Mouse (Mus musculus) intestine, embryonic 15.5 days (tissue): ENCODE measurements around the gene Derl3. TPM values are rescaled to one million over a fixed set of nuclear protein-coding genes. Genes with fewer than 3 reads are reported as not detected.

Experiments used
- ATAC-seq: fragments of 200-750 bp; cut with Nextera tagmentation; 2 replicates; pipeline ENCODE4 v1.8.0; 2017; ENCODE audit warnings: moderate TSS enrichment, moderate library complexity
- H3K27ac ChIP-seq: fragments of 300-500 bp; sonication (generic); 2 replicates; pipeline ENCODE4 v1.5.1; 2015; ENCODE audit warnings: mild to moderate bottlenecking, inconsistent platforms
- H3K27me3 ChIP-seq: fragments of 300-500 bp; sonication (generic); replicated peaks from 2 replicates; pipeline ENCODE4 v1.6.1; 2015; ENCODE audit warnings: inconsistent platforms
- H3K36me3 ChIP-seq: fragments of 300-500 bp; sonication (generic); 2 replicates; pipeline ENCODE4 v1.6.1; 2015; ENCODE audit warnings: inconsistent platforms
- H3K4me1 ChIP-seq: fragments of 300-500 bp; sonication (generic); replicated peaks from 2 replicates; pipeline ENCODE4 v1.6.1; 2015; ENCODE audit warnings: inconsistent platforms
- H3K4me2 ChIP-seq: fragments of 300-500 bp; sonication (generic); replicated peaks from 2 replicates; pipeline ENCODE4 v1.6.1; 2015; ENCODE audit warnings: mild to moderate bottlenecking, inconsistent platforms
- H3K4me3 ChIP-seq: fragments of 300-500 bp; sonication (generic); replicated peaks from 2 replicates; pipeline ENCODE4 v1.5.1; 2015; ENCODE audit warnings: inconsistent platforms
- H3K9ac ChIP-seq: fragments of 300-500 bp; sonication (generic); 2 replicates; pipeline ENCODE4 v1.6.1; 2015; ENCODE audit warnings: inconsistent platforms
- H3K9me3 ChIP-seq: fragments of 300-500 bp; sonication (generic); 2 replicates; pipeline ENCODE4 v1.6.1; 2016; ENCODE audit warnings: inconsistent platforms
- WGBS: fragments of 180-500 bp; shearing (Covaris S2); methylation state at CpG from one replicate; pipeline ENCODE4 v1.1.7; 2015; 5-methylcytosine and 5-hydroxymethylcytosine counted together
- polyA plus RNA-seq: library from polyadenylated mRNA; unstranded; fragments of >200 nt; fragmentation: Nextera tagmentation; extraction: Ambion mirVana; gene quantifications from 2 replicates; pipeline ENCODE4 v1.2.1, GENCODE M21; 2015

Gene Derl3
- polyA plus RNA-seq, 1 experiment from 2014 or later: 4.4 TPM

DNA sequence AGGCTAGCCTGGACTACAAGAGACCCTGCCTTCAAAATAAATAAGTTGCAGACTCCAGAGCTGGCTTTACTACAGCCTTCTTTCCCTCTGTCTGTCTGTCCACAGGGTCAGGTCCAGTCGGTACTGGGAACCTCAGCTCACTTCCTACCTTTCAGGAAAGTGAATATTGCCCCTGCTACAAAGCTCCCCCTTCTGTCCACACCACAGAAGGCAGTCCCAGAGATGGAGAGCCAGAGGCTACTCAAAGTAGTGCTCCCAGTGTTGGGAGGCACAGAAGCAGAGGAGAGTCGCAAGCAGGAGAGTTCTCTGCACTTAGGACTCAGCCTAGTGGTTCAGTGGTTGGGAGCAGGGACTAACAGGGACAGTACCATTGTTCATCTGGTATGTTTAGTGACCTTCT lies 31.1 kb downstream of the Derl3 start:
- H3K4me1 ChIP-seq: peaks cover 2% of the 10 kb centered on the region
- 64% methylated on average over 2 of the region's 2 CpGs for WGBS

DNA sequence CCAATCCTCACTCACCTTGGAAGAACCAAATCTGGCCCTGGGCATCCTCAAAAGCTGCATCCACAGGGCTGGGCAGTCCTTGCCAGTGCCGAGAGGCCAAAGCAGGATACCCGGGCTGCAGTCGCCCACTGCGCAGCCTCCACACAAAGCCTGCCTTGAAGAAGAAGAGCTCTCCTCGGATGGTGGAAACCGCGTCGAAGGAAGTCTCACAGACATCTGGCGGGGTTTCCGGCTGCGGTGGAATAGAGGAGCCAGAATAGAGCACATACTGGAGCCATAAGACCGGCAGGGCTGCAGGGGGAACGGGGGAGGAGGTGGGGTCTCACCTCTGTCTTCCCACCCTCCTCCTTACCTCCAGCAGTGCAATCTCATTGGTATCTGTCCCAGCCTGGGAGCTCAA lies 33.2 kb downstream of the Derl3 start:
- WGBS: 79% methylated on average over 13 of the region's 13 CpGs
- Histone ChIP-seq H3K9ac (no peak overlapping the region), H3K9me3 (no peaks in the 10 kb centered on the region)

More for the DNA sequence above, 31.1 kb downstream of the Derl3 start:
- Histone ChIP-seq H3K4me3 (no peak overlapping the region), H3K27me3 (no peaks in the 10 kb centered on the region), H3K9me3 (no peaks in the 10 kb centered on the region), H3K4me2 (no peak overlapping the region), H3K36me3 (no peaks in the 10 kb centered on the region), H3K27ac (no peak overlapping the region), H3K9ac (no peak overlapping the region)
- ATAC-seq: no peak

DNA sequence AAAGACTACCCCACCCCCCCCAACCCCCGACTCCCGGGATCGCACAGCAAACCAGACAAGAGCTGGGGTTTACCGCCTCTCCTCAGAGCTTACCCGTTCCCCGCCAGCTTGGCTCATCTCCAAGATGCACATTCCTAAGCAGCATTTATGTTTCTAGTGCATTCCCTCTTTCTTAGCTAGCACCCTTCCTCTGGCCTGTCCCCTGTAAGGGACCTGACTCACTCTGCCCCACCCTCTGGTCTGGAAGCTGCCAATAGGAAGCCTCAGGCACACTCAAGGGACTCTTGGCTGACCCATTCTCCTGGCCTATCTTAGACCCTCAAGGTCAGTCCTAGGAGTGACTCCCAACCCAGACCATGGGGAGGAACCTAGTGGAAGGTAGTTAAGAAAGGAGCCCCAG lies 37.1 kb downstream of the Derl3 start:
- H3K9ac ChIP-seq: no peak overlapping the region
- H3K27me3 ChIP-seq: 0 out of 2 replicates have a peak, but pooled peaks cover 4% of the 10 kb centered on the region
- 13% methylated on average over 6 of the region's 6 CpGs for WGBS
- H3K4me2 ChIP-seq: peak overlapping the region; percentile 97; the same call in 1 of the 2 replicates
- H3K36me3 ChIP-seq: no peaks in the 10 kb centered on the region
- peaks cover 22% of the 10 kb centered on the region for H3K4me1 ChIP-seq
- no peak for ATAC-seq
- no peak overlapping the region for H3K4me3 ChIP-seq
- H3K27ac ChIP-seq: no peak overlapping the region
- H3K9me3 ChIP-seq: no peaks in the 10 kb centered on the region

More for the DNA sequence above, 33.2 kb downstream of the Derl3 start:
- Histone ChIP-seq H3K4me3 (no peak overlapping the region), H3K27ac (no peak overlapping the region), H3K4me2 (no peak overlapping the region), H3K4me1 (peaks cover 13% of the 10 kb centered on the region; the same call in 1 of the 2 replicates), H3K36me3 (no peaks in the 10 kb centered on the region), H3K27me3 (no peaks in the 10 kb centered on the region)
- no peak for ATAC-seq

DNA sequence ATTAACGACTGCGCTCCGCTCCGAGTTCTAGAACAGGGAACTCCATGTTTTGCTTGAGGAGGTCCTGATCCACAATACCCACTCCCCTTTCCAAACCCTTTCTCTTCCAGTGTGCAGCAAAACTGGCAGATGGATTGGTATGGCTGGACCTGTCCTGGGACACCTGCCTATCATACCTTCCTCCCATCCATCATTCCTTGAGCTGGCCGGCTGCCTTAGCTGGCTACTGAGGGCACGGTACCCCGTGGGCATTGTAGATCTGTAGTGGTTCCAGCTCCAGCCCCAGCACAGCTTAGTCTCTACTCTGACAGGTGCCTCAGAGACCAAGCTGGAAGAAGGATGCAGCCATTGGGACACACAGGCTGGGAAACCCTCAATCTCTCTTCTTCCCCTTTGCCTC lies 38.1 kb downstream of the Derl3 start:
- Histone ChIP-seq H3K4me3 (peak overlapping the region; percentile 60; the same call in 1 of the 2 replicates), H3K27ac (no peak overlapping the region), H3K4me2 (peak overlapping the region; percentile 97), H3K9ac (peak overlapping the region; percentile 8; the same call in 1 of the 2 replicates), H3K27me3 (0 out of 2 replicates have a peak, but pooled peaks cover 9% of the 10 kb centered on the region), H3K4me1 (peaks cover 30% of the 10 kb centered on the region), H3K9me3 (no peaks in the 10 kb centered on the region), H3K36me3 (no peaks in the 10 kb centered on the region)
- ATAC-seq: no peak
- 20% methylated on average over 7 of the region's 7 CpGs for WGBS

DNA sequence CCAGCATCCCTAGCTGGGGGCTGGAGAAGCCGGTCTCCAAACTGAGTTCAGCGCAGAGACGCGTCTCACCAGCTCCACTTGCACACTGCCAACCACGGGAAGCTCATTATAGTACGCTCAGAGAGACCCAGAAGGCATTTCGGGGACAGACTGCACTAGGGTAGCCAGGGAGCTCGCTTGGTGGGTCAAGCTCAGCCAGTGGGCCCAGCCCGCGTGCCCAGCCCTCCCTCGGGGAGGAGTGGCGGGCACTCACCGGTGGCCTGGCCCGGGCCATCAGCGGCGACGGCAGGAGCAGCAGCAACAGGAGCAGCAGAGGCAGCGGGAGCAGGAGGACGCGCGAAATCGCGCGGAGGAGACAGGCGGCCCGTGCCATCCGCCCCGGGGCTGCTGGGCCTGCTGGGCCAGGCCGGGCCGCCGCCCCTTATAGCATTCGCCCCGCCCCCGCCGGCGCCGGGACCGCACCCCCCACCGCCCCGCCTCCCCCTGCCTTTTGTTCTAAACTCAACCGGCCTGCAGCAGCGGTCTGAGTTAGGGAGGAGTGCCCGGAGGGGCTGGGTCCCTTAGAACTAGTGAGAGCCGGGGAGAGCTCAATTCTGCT lies 39.0 kb downstream of the Derl3 start:
- peak; percentile 67 for ATAC-seq
- H3K4me3 ChIP-seq: peak overlapping the region; percentile 60
- H3K9ac ChIP-seq: peak overlapping the region; percentile 84
- 2% methylated on average over 31 of the region's 44 CpGs for WGBS
- H3K36me3 ChIP-seq: no peaks in the 10 kb centered on the region
- H3K27ac ChIP-seq: peak overlapping the region; percentile 51; the same call in 1 of the 2 replicates
- peak overlapping the region; percentile 97 for H3K4me2 ChIP-seq
- H3K9me3 ChIP-seq: no peaks in the 10 kb centered on the region
- H3K4me1 ChIP-seq: peaks cover 31% of the 10 kb centered on the region
- H3K27me3 ChIP-seq: 0 out of 2 replicates have a peak, but pooled peaks cover 9% of the 10 kb centered on the region

DNA sequence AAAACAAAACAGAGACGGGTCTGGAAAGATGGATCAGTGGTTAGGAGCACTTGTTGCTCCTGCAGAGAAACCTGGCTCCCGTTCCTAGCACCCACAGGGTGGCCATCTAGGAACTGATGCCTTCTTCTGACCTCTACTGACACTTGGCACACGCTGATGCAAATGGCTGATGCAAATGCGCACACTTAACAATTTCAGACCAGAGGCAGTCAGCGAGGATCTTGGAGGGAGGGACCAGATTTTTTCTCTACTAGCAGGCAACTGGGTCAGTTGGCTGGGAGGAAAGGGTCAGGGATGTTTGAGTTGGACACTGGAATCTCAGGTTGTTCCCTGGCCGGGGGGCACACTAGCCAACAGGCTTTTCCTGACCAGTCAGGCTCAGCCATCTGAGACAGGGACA lies 39.7 kb downstream of the Derl3 start, which contains the start of gene Chchd10:
TSS of gene Chchd10 (plus strand) at position 240 of the 400 bp plus-strand sequence.
- 43% methylated on average over 6 of the region's 6 CpGs for WGBS
- Histone ChIP-seq H3K27ac (peak within 1 kb of the TSS; percentile 51; the same call in 1 of the 2 replicates), H3K4me3 (peak within 1 kb of the TSS; percentile 60), H3K4me1 (peaks cover 31% of the 10 kb centered on the region), H3K4me2 (peak within 1 kb of the TSS; percentile 97), H3K36me3 (no peaks in the 10 kb centered on the region), H3K9me3 (no peaks in the 10 kb centered on the region), H3K9ac (peak within 1 kb of the TSS; percentile 84), H3K27me3 (0 out of 2 replicates have a peak, but pooled peaks cover 9% of the 10 kb centered on the region)
- no peak for ATAC-seq

DNA sequence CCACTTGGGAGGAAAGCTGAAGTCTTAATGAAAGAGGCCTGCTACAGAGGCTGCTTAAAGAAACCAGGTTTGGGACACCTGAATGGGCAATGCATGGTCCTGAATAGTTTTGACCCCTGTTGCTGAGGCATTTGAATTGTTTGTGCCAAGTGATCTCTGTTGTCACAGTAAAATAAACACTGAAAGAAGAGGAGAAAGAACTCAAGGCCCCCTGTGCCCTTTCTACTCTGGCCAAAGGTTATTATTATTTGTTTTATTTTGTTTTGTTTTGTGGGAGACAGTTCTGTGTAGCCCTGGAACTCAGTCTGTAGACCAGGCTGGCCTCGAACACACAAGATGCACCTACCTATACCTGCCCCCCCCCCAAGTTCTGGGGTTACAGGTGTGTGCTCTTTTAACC lies 41.8 kb downstream of the Derl3 start:
- no peak for ATAC-seq
- no peak overlapping the region for H3K27ac ChIP-seq
- no peaks in the 10 kb centered on the region for H3K9me3 ChIP-seq
- peak overlapping the region; percentile 79 for H3K4me2 ChIP-seq
- no peak overlapping the region; the same call in 1 of the 2 replicates for H3K4me3 ChIP-seq
- 59% methylated on average over 1 of the region's 1 CpGs for WGBS
- H3K9ac ChIP-seq: no peak overlapping the region
- H3K27me3 ChIP-seq: 0 out of 2 replicates have a peak, but pooled peaks cover 9% of the 10 kb centered on the region
- H3K4me1 ChIP-seq: peaks cover 31% of the 10 kb centered on the region
- no peaks in the 10 kb centered on the region for H3K36me3 ChIP-seq

DNA sequence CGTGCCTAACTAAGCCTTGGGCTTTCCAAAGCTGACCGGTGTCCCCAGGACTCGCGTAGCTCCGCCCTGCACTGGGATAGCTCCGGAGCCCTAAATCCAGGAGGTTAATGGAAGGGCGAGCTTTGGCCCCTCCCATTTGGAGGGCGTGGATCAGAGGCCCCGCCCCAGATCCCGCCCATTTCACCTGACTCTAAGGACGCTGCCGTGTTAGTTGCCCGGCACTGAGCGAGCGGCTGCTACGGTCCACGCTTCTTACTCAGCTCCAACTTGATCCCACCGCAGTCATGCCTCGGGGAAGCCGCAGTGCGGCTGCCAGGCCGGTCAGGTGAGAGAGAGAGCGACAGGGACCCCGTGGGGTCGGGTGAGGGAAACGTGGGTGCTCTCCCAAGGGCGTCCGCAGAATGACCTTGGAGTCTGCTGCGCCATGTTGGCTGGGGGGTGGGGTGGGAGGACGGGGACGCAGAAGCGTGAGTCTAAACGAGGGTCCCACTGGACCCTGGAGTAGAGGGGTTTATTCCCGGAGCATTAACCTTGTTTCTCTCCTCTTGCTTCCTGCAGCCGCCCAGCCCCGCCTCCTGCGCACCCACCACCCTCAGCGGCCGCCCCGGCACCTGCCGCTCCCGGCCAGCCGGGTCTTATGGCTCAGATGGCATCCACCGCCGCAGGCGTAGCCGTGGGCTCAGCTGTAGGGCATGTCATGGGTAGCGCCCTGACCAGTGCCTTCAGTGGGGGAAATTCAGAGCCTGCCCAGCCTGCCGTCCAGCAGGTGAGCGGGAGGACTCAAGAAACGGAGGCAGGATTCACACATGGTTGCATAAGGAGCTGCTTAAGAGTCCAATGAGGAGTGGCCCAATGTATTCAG lies 42.7 kb downstream of the Derl3 start, which contains the start of gene Mmp11:
TSS of gene Mmp11 (minus strand) at position 817 of the 862 bp plus-strand sequence.
- Histone ChIP-seq H3K9me3 (no peaks in the 10 kb centered on the region), H3K4me2 (peak within 1 kb of the TSS; percentile 79), H3K4me3 (peak within 1 kb of the TSS; percentile 62), H3K27me3 (0 out of 2 replicates have a peak, but pooled peaks cover 9% of the 10 kb centered on the region), H3K27ac (peak within 1 kb of the TSS; percentile 72; the same call in 1 of the 2 replicates), H3K9ac (peak within 1 kb of the TSS; percentile 58), H3K36me3 (no peaks in the 10 kb centered on the region), H3K4me1 (peaks cover 23% of the 10 kb centered on the region)
- peak; percentile 89 for ATAC-seq
- WGBS: 2% methylated on average over 51 of the region's 51 CpGs

DNA sequence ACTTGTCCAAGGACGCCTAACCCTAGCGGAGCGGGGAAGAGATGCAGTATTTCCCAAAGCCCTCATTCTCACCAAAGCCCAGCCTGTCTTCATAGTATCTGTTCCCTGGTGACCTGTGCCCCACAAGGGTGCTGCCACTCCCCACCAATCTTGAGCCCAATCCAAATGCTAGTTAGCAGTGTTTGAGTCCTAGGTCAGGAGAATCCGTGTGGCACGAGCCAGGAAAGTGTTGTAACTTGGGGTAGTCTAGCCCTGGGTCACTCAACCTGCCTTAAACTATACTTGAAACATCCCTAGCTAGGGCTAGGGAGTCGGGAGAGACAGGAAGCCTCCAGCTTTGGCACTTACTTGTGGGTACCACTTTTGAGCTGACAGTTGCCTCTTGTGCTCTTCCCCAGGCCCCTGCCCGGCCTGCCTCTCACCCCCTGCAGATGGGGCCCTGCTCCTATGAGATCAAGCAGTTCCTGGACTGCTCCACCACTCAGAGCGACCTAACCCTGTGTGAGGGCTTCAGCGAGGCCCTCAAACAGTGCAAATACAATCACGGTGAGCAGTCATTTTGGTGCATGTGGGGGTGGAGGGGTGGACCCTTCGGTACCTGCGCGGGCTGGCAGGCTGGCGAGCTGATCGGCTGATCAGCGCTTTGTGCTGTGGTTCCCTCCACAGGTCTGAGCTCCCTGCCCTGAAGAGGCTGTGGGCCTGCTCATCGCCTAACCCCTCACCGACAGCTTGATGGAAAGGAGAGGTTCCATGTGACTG lies 43.9 kb downstream of the Derl3 start:
- H3K4me3 ChIP-seq: no peak overlapping the region
- peak overlapping the region; percentile 79 for H3K4me2 ChIP-seq
- H3K27ac ChIP-seq: no peak overlapping the region
- H3K27me3 ChIP-seq: 0 out of 2 replicates have a peak, but pooled peaks cover 5% of the 10 kb centered on the region
- ATAC-seq: no peak
- 52% methylated on average over 18 of the region's 18 CpGs for WGBS
- no peaks in the 10 kb centered on the region for H3K36me3 ChIP-seq
- H3K9ac ChIP-seq: no peak overlapping the region
- H3K9me3 ChIP-seq: no peaks in the 10 kb centered on the region
- peaks cover 12% of the 10 kb centered on the region for H3K4me1 ChIP-seq

DNA sequence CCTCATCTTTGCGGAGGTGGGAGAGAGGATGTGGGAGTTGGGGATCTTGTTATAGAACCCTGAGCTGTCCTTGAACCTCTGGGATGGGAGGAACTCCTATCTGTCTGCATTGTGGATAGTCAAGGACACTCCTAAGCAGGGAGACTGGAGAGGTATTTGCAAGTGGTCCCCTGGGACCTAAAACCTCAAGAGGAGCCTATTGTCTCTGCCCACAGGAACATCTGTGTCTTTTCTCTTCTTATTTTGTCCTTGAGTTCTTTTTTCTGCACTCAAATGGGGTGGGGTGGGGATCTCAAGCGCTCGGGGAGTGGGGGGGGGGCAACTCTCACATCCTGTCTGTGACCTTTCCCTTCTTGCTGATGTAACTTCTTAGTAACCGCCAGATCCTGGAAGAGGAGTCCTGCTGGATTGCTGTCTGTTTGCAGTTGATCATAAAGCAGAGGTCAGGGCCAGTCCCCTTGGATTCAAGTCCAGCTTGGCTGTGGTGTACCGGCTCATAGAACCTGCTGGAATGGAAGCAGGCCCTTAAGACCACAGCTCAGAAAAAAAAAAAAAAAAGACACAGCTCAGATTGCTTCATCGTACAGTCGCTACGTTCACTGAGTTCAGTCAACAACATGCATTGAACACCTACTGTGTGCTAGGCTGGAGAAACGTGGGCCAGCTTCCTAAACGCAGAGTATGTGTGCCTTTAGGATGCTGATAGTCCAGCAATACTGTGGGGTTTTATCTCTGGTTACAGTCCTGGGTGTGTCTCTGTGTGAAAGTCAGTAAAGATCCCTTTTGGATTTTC lies 44.8 kb downstream of the Derl3 start:
- Histone ChIP-seq H3K9me3 (no peaks in the 10 kb centered on the region), H3K4me1 (peaks cover 12% of the 10 kb centered on the region), H3K4me2 (no peak overlapping the region), H3K9ac (no peak overlapping the region), H3K4me3 (no peak overlapping the region), H3K36me3 (no peaks in the 10 kb centered on the region), H3K27me3 (0 out of 2 replicates have a peak, but pooled peaks cover 5% of the 10 kb centered on the region), H3K27ac (no peak overlapping the region)
- 48% methylated on average over 10 of the region's 10 CpGs for WGBS
- ATAC-seq: no peak
